Mouse (Mus musculus): ENCODE results near the gene Casd1. TPM values are rescaled to one million over a fixed set of nuclear protein-coding genes. Genes with fewer than 3 reads are reported as not detected.

Gene Casd1
- total RNA-seq (2023; ENCODE audit: inconsistent age): 19.8 to 25.0 TPM (median 21.1 TPM) in 4 replicates

DNA sequence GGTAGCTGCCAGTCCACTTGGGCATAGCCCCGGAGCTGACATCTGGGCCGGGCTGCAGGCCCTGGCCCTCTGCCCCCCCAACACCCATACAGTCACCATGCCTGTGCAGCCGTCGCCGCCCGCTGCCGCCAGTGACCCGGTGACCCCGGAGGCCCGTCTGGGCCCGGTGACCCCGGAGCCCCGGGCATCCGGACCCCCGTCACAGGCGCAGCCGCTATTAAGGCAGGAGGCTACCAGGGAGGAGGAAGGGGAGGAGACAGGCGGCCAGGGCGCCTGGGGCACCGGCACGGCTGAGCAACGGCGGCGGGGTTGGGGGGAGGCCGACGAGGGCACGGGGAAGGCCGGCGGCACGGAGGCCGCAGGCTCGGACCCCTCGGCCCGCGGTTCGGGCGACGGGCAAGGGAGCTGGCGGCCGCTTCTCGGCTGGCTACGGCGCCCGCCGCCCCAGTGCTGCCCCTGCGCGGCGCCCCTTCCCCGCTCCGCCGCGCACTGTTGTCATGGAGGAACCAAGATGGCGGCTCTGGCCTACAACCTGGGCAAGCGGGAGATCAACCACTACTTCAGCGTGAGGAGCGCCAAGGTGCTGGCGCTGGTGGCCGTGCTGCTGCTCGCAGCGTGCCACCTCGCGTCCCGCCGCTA is at the start of gene Casd1:
Gene Casd1, plus strand, starts transcription at position 182 of the 639 bp plus-strand sequence.

Other genes with a start within 250 kb of the Casd1 start
- 0.36 to 0.87 TPM (median 0.48 TPM) in 3 of 4 replicates, not detected in the other for gene Col1a2, start 96.0 kb upstream of the Casd1 start, total RNA-seq (2023; ENCODE audit: inconsistent age)
- gene Sgce, start 146.4 kb downstream of the Casd1 start, total RNA-seq (2023; ENCODE audit: inconsistent age): 0.60 to 1.1 TPM (median 0.99 TPM) in 4 replicates
- 0.13 to 0.55 TPM (median 0.30 TPM) in 4 replicates for gene Peg10, start 146.5 kb downstream of the Casd1 start, total RNA-seq (2023; ENCODE audit: inconsistent age)